Mouse (Mus musculus): ENCODE data around the gene Prkcz. TPM values are rescaled to one million over a fixed set of nuclear protein-coding genes. Genes with fewer than 3 reads are reported as not detected.

Gene Prkcz
- polyA plus RNA-seq, 1 experiment from 2014 or later = 86.5 TPM

DNA sequence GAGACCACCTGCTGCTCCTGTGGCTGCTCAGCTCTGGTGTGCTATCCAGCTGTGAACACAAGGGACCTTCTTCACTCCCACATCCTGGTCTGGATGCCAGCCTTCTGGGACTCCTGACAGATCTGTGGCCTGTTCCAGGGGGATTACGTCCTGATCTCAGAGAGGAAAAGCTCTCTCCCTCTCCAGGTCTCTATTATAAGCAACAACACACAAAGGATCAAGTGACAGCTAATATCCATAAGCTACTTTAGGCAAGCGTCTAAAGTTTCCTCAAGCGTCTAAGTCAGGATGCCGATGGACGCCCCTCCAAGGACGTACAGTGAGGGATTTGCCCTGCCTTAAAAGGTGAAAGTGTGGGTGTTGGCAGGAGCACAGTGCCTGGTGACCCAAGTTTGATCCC, 78.9 kb downstream of the Prkcz start:
- 63% methylated on average over 6 of the region's 6 CpGs for WGBS
- Histone ChIP-seq H3K4me3 (replicated peaks; ENCODE audit: low read length) (no peak overlapping the region), H3K27me3 (replicated peaks; ENCODE audit: control insufficient read depth, insufficient read depth, low read length) (no peaks in the 10 kb centered on the region), H3K4me2 (ENCODE audit: low read length) (no peak overlapping the region), H3K36me3 (ENCODE audit: control insufficient read depth, insufficient read depth) (0 out of 2 replicates have a peak, but pooled peaks cover 2% of the 10 kb centered on the region), H3K4me1 (replicated peaks; ENCODE audit: control insufficient read depth, insufficient read depth, low read length) (peaks cover 23% of the 10 kb centered on the region), H3K27ac (ENCODE audit: low read length) (no peak overlapping the region), H3K9me3 (ENCODE audit: control insufficient read depth, low read length) (no peaks in the 10 kb centered on the region), H3K9ac (replicated peaks; ENCODE audit: low read depth, low read length) (no peak overlapping the region)
- no peak for ATAC-seq

DNA sequence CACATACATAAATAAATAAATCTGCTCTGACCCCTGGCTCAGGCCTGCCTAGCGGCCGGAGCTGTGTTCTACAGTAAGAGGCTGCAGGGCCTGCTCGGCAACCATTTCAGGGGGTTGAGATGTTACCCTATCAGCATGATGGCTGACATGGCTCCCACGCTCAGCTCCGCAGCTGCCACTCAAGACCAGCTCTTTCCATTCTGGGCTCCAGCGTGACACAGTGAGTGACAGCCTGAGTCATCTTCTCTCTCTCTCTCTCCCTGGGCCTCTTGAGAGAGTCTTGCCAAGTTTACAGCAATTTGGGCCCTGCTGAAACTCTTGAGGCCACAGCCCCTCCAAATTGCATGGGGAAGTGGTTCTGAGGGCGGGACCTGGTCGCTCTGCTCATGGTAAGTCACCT, 79.5 kb downstream of the Prkcz start:
- Histone ChIP-seq H3K27me3 (replicated peaks; ENCODE audit: control insufficient read depth, insufficient read depth, low read length) (no peaks in the 10 kb centered on the region), H3K9me3 (ENCODE audit: control insufficient read depth, low read length) (no peaks in the 10 kb centered on the region), H3K36me3 (ENCODE audit: control insufficient read depth, insufficient read depth) (0 out of 2 replicates have a peak, but pooled peaks cover 2% of the 10 kb centered on the region), H3K4me2 (ENCODE audit: low read length) (no peak overlapping the region), H3K9ac (replicated peaks; ENCODE audit: low read depth, low read length) (no peak overlapping the region), H3K4me1 (replicated peaks; ENCODE audit: control insufficient read depth, insufficient read depth, low read length) (peaks cover 23% of the 10 kb centered on the region), H3K27ac (ENCODE audit: low read length) (no peak overlapping the region), H3K4me3 (replicated peaks; ENCODE audit: low read length) (no peak overlapping the region)
- ATAC-seq = no peak
- WGBS = 92% methylated on average over 8 of the region's 8 CpGs

DNA sequence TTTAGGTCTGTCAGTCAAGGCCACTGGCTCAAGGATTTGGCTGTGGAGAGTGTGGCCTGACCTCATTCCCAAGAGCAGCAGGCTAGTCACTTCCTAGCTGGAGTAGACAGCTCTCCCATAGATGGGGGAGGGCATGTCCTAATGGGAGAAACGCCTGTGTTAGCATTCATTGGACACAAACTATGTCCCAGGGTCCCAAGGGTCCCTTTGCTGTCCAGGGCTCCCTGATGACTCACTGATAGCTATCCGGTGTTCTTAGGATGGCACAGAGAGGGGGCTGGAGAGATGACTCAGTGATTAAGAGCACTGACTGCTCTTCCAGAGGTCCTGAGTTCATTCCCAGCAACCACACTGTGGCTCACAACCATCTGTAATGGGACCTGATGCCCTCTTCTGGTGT, 79.9 kb downstream of the Prkcz start:
- Histone ChIP-seq H3K27ac (ENCODE audit: low read length) (no peak overlapping the region), H3K36me3 (ENCODE audit: control insufficient read depth, insufficient read depth) (0 out of 2 replicates have a peak, but pooled peaks cover 2% of the 10 kb centered on the region), H3K9me3 (ENCODE audit: control insufficient read depth, low read length) (no peaks in the 10 kb centered on the region), H3K4me3 (replicated peaks; ENCODE audit: low read length) (no peak overlapping the region), H3K9ac (replicated peaks; ENCODE audit: low read depth, low read length) (no peak overlapping the region), H3K4me2 (ENCODE audit: low read length) (no peak overlapping the region), H3K4me1 (replicated peaks; ENCODE audit: control insufficient read depth, insufficient read depth, low read length) (peaks cover 23% of the 10 kb centered on the region), H3K27me3 (replicated peaks; ENCODE audit: control insufficient read depth, insufficient read depth, low read length) (no peaks in the 10 kb centered on the region)
- ATAC-seq = no peak
- WGBS = 89% methylated on average over 2 of the region's 2 CpGs

DNA sequence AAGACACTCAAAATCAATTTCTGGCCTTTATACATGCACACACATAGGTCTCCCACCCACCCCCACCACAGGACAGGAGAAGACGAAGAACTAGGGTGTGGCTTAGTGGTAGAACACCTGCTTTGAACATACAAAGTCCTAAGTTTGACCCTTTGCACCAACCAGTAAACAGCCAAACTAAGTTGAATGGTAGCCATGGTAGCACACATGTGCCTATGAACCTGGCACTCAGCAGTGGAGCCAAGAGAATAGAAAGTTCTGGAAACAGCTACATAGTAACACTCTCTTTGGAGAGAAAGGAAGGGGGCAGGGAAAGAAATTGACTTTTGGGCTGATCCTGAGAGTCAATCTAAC, 80.4 kb downstream of the Prkcz start:
- Histone ChIP-seq H3K4me2 (ENCODE audit: low read length) (no peak overlapping the region), H3K4me3 (replicated peaks; ENCODE audit: low read length) (no peak overlapping the region), H3K27me3 (replicated peaks; ENCODE audit: control insufficient read depth, insufficient read depth, low read length) (no peaks in the 10 kb centered on the region), H3K27ac (ENCODE audit: low read length) (no peak overlapping the region), H3K9me3 (ENCODE audit: control insufficient read depth, low read length) (no peaks in the 10 kb centered on the region), H3K9ac (replicated peaks; ENCODE audit: low read depth, low read length) (no peak overlapping the region), H3K36me3 (ENCODE audit: control insufficient read depth, insufficient read depth) (0 out of 2 replicates have a peak, but pooled peaks cover 2% of the 10 kb centered on the region), H3K4me1 (replicated peaks; ENCODE audit: control insufficient read depth, insufficient read depth, low read length) (peaks cover 23% of the 10 kb centered on the region)
- 90% methylated on average over 1 of the region's 1 CpGs for WGBS
- 0 out of 2 replicates have a peak, but pooled peaks have one; percentile 7 for ATAC-seq

DNA sequence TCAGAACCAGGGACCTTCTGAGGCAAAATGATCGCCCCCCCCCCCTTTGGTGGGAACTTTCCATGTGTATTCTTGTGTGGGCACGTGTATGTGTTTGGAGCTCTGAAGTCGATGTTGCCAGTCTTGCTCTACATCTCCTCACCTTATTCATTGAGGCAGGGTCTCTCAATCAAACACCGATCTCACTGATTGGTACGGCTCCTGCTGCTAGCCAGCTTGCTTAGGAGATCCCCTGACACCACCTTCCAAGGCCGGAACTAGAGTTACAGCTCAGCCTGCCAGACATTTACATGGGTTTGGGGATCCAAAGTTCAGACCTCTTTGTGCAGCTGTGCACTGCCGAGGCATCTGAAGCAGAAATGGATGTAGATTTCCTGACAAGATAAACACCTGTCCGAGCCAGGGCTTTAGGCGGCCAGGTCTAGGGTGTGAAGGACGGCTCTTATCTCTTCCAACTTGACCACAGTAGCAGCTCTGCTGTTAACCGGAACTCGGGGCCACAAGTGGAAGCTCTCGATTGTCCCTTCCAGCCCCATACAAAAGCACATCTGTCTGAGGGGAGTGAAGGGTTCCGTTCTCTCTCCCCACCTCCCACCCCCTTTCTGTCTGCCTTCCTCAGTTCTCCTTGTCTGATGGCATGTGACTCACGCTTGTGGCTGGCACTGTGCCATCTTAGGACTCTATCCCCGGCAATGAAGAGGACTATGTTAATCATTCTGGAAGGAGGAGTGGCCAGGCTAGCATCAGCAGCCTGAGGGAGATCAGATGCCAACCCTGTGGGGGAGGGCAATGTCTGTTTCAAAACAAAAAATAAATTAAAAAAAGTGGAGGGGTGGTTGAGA, 81.0 kb downstream of the Prkcz start:
- peak; percentile 27; the same call in 1 of the 2 replicates for ATAC-seq
- no peaks in the 10 kb centered on the region for H3K27me3 ChIP-seq (replicated peaks; ENCODE audit: control insufficient read depth, insufficient read depth, low read length)
- no peak overlapping the region for H3K4me3 ChIP-seq (replicated peaks; ENCODE audit: low read length)
- H3K36me3 ChIP-seq (ENCODE audit: control insufficient read depth, insufficient read depth) = 0 out of 2 replicates have a peak, but pooled peaks cover 2% of the 10 kb centered on the region
- no peak overlapping the region for H3K27ac ChIP-seq (ENCODE audit: low read length)
- H3K4me1 ChIP-seq (replicated peaks; ENCODE audit: control insufficient read depth, insufficient read depth, low read length) = peaks cover 23% of the 10 kb centered on the region
- H3K4me2 ChIP-seq (ENCODE audit: low read length) = no peak overlapping the region
- no peaks in the 10 kb centered on the region for H3K9me3 ChIP-seq (ENCODE audit: control insufficient read depth, low read length)
- H3K9ac ChIP-seq (replicated peaks; ENCODE audit: low read depth, low read length) = no peak overlapping the region
- WGBS = 59% methylated on average over 16 of the region's 16 CpGs

DNA sequence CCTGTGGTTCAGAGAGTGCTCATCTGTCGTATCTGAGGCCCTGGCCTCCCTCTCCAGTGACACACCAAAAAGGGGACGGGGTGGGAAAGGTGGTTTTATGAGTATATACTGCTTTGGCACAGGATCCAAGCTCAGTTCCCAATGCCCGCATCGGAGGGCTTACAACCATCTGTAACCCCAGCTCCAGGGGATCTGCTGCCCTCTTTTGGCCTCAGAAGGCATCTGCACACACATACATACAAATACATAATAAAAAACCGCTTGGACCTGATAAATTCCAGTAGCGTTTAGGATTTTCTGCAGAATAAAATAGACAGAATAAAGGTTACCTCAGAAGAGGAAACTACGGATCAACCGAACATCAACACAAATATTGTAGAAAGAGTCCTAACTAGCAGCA, 82.1 kb downstream of the Prkcz start:
- no peak overlapping the region for H3K4me2 ChIP-seq (ENCODE audit: low read length)
- H3K27me3 ChIP-seq (replicated peaks; ENCODE audit: control insufficient read depth, insufficient read depth, low read length) = no peaks in the 10 kb centered on the region
- H3K4me3 ChIP-seq (replicated peaks; ENCODE audit: low read length) = no peak overlapping the region
- H3K27ac ChIP-seq (ENCODE audit: low read length) = no peak overlapping the region
- 0 out of 2 replicates have a peak, but pooled peaks cover 2% of the 10 kb centered on the region for H3K36me3 ChIP-seq (ENCODE audit: control insufficient read depth, insufficient read depth)
- ATAC-seq = no peak
- peaks cover 27% of the 10 kb centered on the region for H3K4me1 ChIP-seq (replicated peaks; ENCODE audit: control insufficient read depth, insufficient read depth, low read length)
- WGBS = 83% methylated on average over 8 of the region's 8 CpGs
- no peak overlapping the region for H3K9ac ChIP-seq (replicated peaks; ENCODE audit: low read depth, low read length)
- no peaks in the 10 kb centered on the region for H3K9me3 ChIP-seq (ENCODE audit: control insufficient read depth, low read length)

DNA sequence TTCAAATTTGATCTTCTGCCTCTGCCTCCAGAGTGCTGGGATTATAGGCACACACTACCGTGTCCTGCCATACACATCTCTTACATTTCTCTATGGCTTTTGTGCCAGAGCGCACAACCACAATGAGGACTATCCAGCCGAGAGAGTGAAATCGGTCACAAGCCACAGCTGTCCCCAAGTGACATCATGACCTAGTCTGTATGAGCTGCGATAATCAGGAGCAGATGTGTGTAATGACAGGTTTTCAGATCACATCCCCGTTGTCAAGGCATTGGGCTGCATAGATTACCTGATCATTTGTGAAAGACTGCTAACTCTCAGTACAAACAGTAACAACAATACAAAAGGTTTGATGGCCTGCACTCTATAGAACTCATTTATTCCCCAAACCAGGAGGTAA, 83.2 kb downstream of the Prkcz start:
- no peak overlapping the region for H3K27ac ChIP-seq (ENCODE audit: low read length)
- H3K36me3 ChIP-seq (ENCODE audit: control insufficient read depth, insufficient read depth) = 0 out of 2 replicates have a peak, but pooled peaks cover 2% of the 10 kb centered on the region
- no peaks in the 10 kb centered on the region for H3K27me3 ChIP-seq (replicated peaks; ENCODE audit: control insufficient read depth, insufficient read depth, low read length)
- WGBS = 56% methylated on average over 6 of the region's 6 CpGs
- peaks cover 17% of the 10 kb centered on the region for H3K4me1 ChIP-seq (replicated peaks; ENCODE audit: control insufficient read depth, insufficient read depth, low read length)
- no peak overlapping the region for H3K4me3 ChIP-seq (replicated peaks; ENCODE audit: low read length)
- H3K4me2 ChIP-seq (ENCODE audit: low read length) = no peak overlapping the region
- ATAC-seq = no peak
- no peak overlapping the region for H3K9ac ChIP-seq (replicated peaks; ENCODE audit: low read depth, low read length)
- no peaks in the 10 kb centered on the region for H3K9me3 ChIP-seq (ENCODE audit: control insufficient read depth, low read length)

DNA sequence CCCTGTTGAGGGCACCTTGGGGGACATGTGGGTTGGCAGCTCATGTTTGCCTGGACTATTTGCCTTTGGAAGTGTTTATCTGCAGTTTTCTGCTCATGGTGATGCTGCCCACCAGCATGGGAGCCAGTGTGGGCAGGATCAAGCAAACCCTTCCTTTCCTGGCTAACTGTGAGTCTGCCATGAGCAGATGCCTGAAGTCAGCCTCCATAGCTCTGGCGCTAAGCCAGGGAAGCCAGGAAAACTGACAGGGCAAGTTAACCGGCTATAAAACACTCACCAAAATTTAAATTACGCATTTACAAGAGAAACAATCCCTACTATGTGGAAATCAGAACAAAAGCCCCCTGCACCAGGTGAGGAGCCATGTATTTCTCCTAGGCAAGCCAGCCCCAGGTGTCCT, 86.3 kb downstream of the Prkcz start:
- H3K9ac ChIP-seq (replicated peaks; ENCODE audit: low read depth, low read length) = no peak overlapping the region
- no peaks in the 10 kb centered on the region for H3K9me3 ChIP-seq (ENCODE audit: control insufficient read depth, low read length)
- 0 out of 2 replicates have a peak, but pooled peaks cover 6% of the 10 kb centered on the region for H3K36me3 ChIP-seq (ENCODE audit: control insufficient read depth, insufficient read depth)
- H3K27me3 ChIP-seq (replicated peaks; ENCODE audit: control insufficient read depth, insufficient read depth, low read length) = no peaks in the 10 kb centered on the region
- no peak overlapping the region for H3K27ac ChIP-seq (ENCODE audit: low read length)
- peaks cover 4% of the 10 kb centered on the region for H3K4me1 ChIP-seq (replicated peaks; ENCODE audit: control insufficient read depth, insufficient read depth, low read length)
- no peak for ATAC-seq
- H3K4me3 ChIP-seq (replicated peaks; ENCODE audit: low read length) = no peak overlapping the region
- H3K4me2 ChIP-seq (ENCODE audit: low read length) = no peak overlapping the region
- 52% methylated on average over 3 of the region's 3 CpGs for WGBS

DNA sequence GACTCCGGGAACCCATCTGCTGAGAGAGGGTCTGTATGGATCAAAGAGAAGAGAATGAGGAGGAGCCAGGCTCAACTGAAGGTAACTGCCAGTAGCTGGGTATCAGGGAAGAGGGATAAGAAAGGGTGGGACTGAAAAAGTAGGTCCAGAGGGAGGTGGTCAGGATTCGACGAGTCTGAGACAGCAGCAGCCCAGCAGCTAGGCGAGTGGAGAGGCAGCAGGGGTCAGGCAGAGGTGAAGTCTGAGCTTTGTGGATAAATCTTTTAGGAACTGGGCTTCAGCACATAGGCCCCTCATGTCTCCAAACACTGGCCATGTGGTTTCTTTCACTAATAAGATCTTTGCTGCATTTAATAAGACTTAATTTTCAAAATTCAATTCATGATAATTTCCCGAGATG, 86.7 kb downstream of the Prkcz start:
- 0 out of 2 replicates have a peak, but pooled peaks cover 4% of the 10 kb centered on the region for H3K36me3 ChIP-seq (ENCODE audit: control insufficient read depth, insufficient read depth)
- no peak for ATAC-seq

More for the DNA sequence above, 86.7 kb downstream of the Prkcz start:
- no peaks in the 10 kb centered on the region for H3K27me3 ChIP-seq (replicated peaks; ENCODE audit: control insufficient read depth, insufficient read depth, low read length)
- no peaks in the 10 kb centered on the region for H3K9me3 ChIP-seq (ENCODE audit: control insufficient read depth, low read length)
- no peak overlapping the region for H3K27ac ChIP-seq (ENCODE audit: low read length)
- no peak overlapping the region for H3K4me3 ChIP-seq (replicated peaks; ENCODE audit: low read length)
- no peak overlapping the region for H3K9ac ChIP-seq (replicated peaks; ENCODE audit: low read depth, low read length)
- WGBS = 65% methylated on average over 5 of the region's 5 CpGs
- no peak overlapping the region for H3K4me2 ChIP-seq (ENCODE audit: low read length)
- peaks cover 4% of the 10 kb centered on the region for H3K4me1 ChIP-seq (replicated peaks; ENCODE audit: control insufficient read depth, insufficient read depth, low read length)

Data from forebrain, embryonic 16.5 days (tissue).